In the genomic region with DNA sequence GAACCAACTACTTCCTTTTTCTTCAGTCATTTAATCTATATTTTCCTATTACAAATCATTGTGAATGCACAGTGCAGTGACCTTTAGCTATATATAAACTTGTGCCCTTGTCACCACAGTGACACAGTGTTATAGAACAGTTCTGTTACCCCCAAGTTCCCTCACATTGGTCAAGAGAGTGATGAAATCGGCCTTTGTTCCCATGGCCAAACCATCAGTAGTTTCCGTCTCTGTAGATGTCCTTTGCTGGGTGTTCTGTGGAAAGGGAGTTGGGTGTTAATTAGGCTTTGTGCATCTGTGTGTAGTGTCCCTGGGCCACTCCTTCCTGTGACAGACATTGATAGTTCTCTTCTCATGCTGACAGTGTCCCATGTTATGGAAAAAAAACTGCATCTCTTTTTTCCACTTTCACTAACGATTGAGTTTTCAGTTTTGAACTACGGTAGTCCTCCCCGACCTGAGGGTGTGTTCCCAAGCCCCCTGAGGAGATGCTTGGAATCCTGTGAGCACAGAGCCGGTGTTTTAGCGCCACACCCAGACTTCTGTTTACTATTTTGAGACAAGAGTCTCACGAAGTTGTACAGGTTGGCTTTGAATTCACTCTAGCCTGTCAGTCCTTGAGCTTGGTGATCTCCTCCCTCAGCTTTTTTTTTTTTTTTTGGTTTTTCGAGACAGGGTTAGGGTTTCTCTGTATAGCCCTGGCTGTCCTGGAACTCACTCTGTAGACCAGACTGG, we compare ENCODE assay signal across 23 mouse cellular contexts. TPM values are rescaled to one million over a fixed set of nuclear protein-coding genes. Genes with fewer than 3 reads are reported as not detected.
DNase-seq lines count a peak whose midpoint lies in the region; ATAC-seq and TF ChIP-seq lines count a peak whose summit lies in the region.
"Had no signal": no experiment of that assay in that cellular context is flagged by ENCODE, and none has a peak within 500 bp of the region (broad histone marks: within the 10 kb centered on the region; RNA-seq: fewer than 3 reads in every experiment).

No protein-coding gene starts in this region.

- TF ChIP-seq EP300 in liver, embryonic 14.5 days (IDR thresholded peaks at IDR 0.05; ENCODE audit: low read depth) = no peak

- no peak for DNase-seq in liver
- peak; percentile 54 for DNase-seq in ES-E14 (ENCODE audit: low read depth, low spot score)
- DNase-seq in liver, embryonic 14.5 days (ENCODE audit: low read depth in 3 of 3, low spot score in 3 of 3) = peak in 1 of 3 experiments; percentile 38
- DNase-seq in thymus, postnatal 10 days (ENCODE audit: low spot score in 2 of 2) = no peak
- DNase-seq in gastrocnemius, postnatal 25 days = no peak
- no peak for DNase-seq in spleen, adult 12 weeks (ENCODE audit: low spot score)
- DNase-seq: adrenal gland, postnatal 10 days; B cell, adult 2 months; cerebellum, adult 11-12 months; gastrocnemius, postnatal 14 days; heart, postnatal 10 days; kidney, adult 2 months; kidney, postnatal 25 days; right cerebral cortex, adult 18-20 months; thymus, adult 18-20 months had no signal

- no peak overlapping the region for H3K27ac ChIP-seq in liver, embryonic 12.5 days
- no peak overlapping the region for H3K27ac ChIP-seq in ES-E14 (ENCODE audit: insufficient read depth, low read depth, low read length, poor library complexity, severe bottlenecking)
- no peak overlapping the region for H3K27ac ChIP-seq in liver, embryonic 14.5 days
- H3K27ac ChIP-seq: forebrain, embryonic 10.5 days; heart, embryonic 10.5 days; left cerebral cortex, adult 2 months; midbrain, embryonic 12.5 days had no signal

- H3K4me2 ChIP-seq in liver, embryonic 12.5 days = no peak overlapping the region
- H3K4me2 ChIP-seq in liver, embryonic 14.5 days (ENCODE audit: low read depth) = no peak overlapping the region
- H3K4me2 ChIP-seq: midbrain, embryonic 12.5 days had no signal

- H3K4me3 ChIP-seq in liver, embryonic 12.5 days = no peak overlapping the region
- H3K4me3 ChIP-seq in ES-E14 (ENCODE audit: insufficient read depth in 1 of 2, low read depth in 1 of 2, low read length in 2 of 2, poor library complexity in 1 of 2, severe bottlenecking in 1 of 2) = 0 out of 4 replicates have a peak overlapping the region, but pooled peaks of 1 of the 2 experiments have one; percentile 3
- no peak overlapping the region for H3K4me3 ChIP-seq in liver, embryonic 14.5 days (ENCODE audit: insufficient read depth in 1 of 2, low read depth in 2 of 2, low read length in 2 of 2)
- H3K4me3 ChIP-seq: forebrain, embryonic 10.5 days; heart, embryonic 10.5 days; left cerebral cortex, adult 2 months; midbrain, embryonic 12.5 days; myocyte had no signal

- H3K36me3 ChIP-seq in liver, embryonic 12.5 days = peaks cover 21% of the 10 kb centered on the region
- H3K36me3 ChIP-seq in ES-E14 (ENCODE audit: control insufficient read depth, insufficient read depth, low read length, poor library complexity, severe bottlenecking) = no peaks in the 10 kb centered on the region
- no peaks in the 10 kb centered on the region for H3K36me3 ChIP-seq in liver, embryonic 14.5 days (replicated peaks; ENCODE audit: control insufficient read depth, insufficient read depth, low read depth)

- no peak for TF ChIP-seq CTCF in liver, embryonic 14.5 days (IDR thresholded peaks at IDR 0.05; ENCODE audit: low read depth)

- 74% methylated on average over 9 of the region's 9 CpGs for WGBS in liver, embryonic 12.5 days (ENCODE audit: insufficient replicate concordance)
- WGBS in liver, embryonic 14.5 days (ENCODE audit: insufficient replicate concordance) = 71% methylated on average over 9 of the region's 9 CpGs

- H3K9me3 ChIP-seq in liver, embryonic 12.5 days (replicated peaks) = no peaks in the 10 kb centered on the region
- H3K9me3 ChIP-seq in ES-E14 (ENCODE audit: control insufficient read depth, insufficient read depth, low read depth, low read length) = no peaks in the 10 kb centered on the region
- H3K9me3 ChIP-seq in liver, embryonic 14.5 days (ENCODE audit: control insufficient read depth, low read length) = no peaks in the 10 kb centered on the region
- H3K9me3 ChIP-seq: forebrain, embryonic 10.5 days; heart, embryonic 10.5 days; midbrain, embryonic 12.5 days had no signal

- ATAC-seq in liver, embryonic 12.5 days = 0 out of 2 replicates have a peak, but pooled peaks have one; percentile 8
- ATAC-seq in liver, embryonic 14.5 days (ENCODE audit: insufficient read depth) = peak; percentile 35; the same call in 1 of the 2 replicates
- peak; percentile 82 for ATAC-seq in monocyte, adult 5-6 weeks (replicated peaks; ENCODE audit: insufficient number of reproducible peaks, low FRiP score, low TSS enrichment, poor library complexity, severe bottlenecking)
- ATAC-seq: hindbrain, embryonic 16.5 days had no signal

- in situ Hi-C loops in ES-E14 (cut with MboI; ENCODE audit: low sequenced_read_pairs in 2 of 2, unreplicated experiment in 2 of 2) = no loop called here

- no peak overlapping the region for H3K9ac ChIP-seq in liver, embryonic 12.5 days
- H3K9ac ChIP-seq in ES-E14 (ENCODE audit: insufficient read depth, low read depth, low read length, poor library complexity, severe bottlenecking) = no peak overlapping the region; the same call in 1 of the 2 replicates
- no peak overlapping the region for H3K9ac ChIP-seq in liver, embryonic 14.5 days (replicated peaks)
- H3K9ac ChIP-seq: midbrain, embryonic 12.5 days had no signal

- peaks cover 57% of the 10 kb centered on the region for H3K4me1 ChIP-seq in liver, embryonic 12.5 days
- H3K4me1 ChIP-seq in ES-E14 (ENCODE audit: control insufficient read depth in 2 of 2, insufficient read depth in 2 of 2, low read length in 2 of 2, poor library complexity in 1 of 2) = peaks cover 18 to 22% of the 10 kb centered on the region in 2 experiments
- H3K4me1 ChIP-seq in liver, embryonic 14.5 days (replicated peaks; ENCODE audit: control insufficient read depth in 2 of 2, insufficient read depth in 2 of 2, low read length in 1 of 2) = peaks cover 6 to 26% of the 10 kb centered on the region in 2 experiments

- H3K27me3 ChIP-seq in liver, embryonic 12.5 days (replicated peaks) = no peaks in the 10 kb centered on the region
- no peaks in the 10 kb centered on the region for H3K27me3 ChIP-seq in liver, embryonic 14.5 days (ENCODE audit: control insufficient read depth, insufficient read depth, low read length)
- H3K27me3 ChIP-seq: midbrain, embryonic 12.5 days had no signal

TF ChIP-seq in ES-E14, 5 proteins besides CTCF, POLR2A, EP300 and RAD21:
- TF ChIP-seq HCFC1 (IDR thresholded peaks at IDR 0.05; ENCODE audit: borderline replicate concordance, insufficient read depth, low read length) (no peak), ZNF384 (IDR thresholded peaks at IDR 0.05; ENCODE audit: low read depth, low read length) (peak; percentile 50; the same call in 1 of the 2 replicates)

RNA-seq across cellular contexts. Expression of a gene that starts 9.6 kb away (rescaled TPM):
- 43.4 and 44.8 TPM in 2 replicates for polyA plus RNA-seq in liver, embryonic 12.5 days (2016; fragmentation: Nextera tagmentation; extraction: Ambion mirVana)
- 62.8 and 108 TPM in 2 replicates for total RNA-seq in ES-E14 (2012; rRNA removed)
- polyA plus RNA-seq in liver, embryonic 14.5 days (2012; rRNA removed) = 13.0 TPM in 2 replicates
- polyA plus RNA-seq in liver, embryonic 14.5 days (2014; fragmentation: Nextera tagmentation; extraction: Ambion mirVana) = 23.7 and 32.4 TPM in 2 replicates
- total RNA-seq in monocyte, adult 5-6 weeks (2017) = 97.2 to 110 TPM (median 108 TPM) in 3 replicates
- 10 to 100 TPM; 33.7 to 34.9 TPM for total RNA-seq in gastrocnemius, postnatal 25 days (2021)

RNA-seq across cellular contexts. Expression of a gene that starts 54.6 kb away (rescaled TPM):
- polyA plus RNA-seq in liver, embryonic 12.5 days (2016; fragmentation: Nextera tagmentation; extraction: Ambion mirVana) = 4.1 and 4.6 TPM in 2 replicates
- 1.7 and 2.1 TPM in 2 replicates for total RNA-seq in ES-E14 (2012; rRNA removed)
- polyA plus RNA-seq in liver, embryonic 14.5 days (2012; rRNA removed) = 2.1 and 2.3 TPM in 2 replicates
- polyA plus RNA-seq in liver, embryonic 14.5 days (2014; fragmentation: Nextera tagmentation; extraction: Ambion mirVana) = 1.6 and 2.5 TPM in 2 replicates
- total RNA-seq in monocyte, adult 5-6 weeks (2017) = 4.9 to 10.7 TPM (median 6.8 TPM) in 3 replicates
- total RNA-seq in gastrocnemius, postnatal 25 days (2021) = under 1 TPM; 0.78 to 0.82 TPM

Comparison
In these comparisons a context has a peak if more than half of its experiments do, and no peak if none do; other contexts are left out.
1. ATAC-seq: peak in every context shown above with its lines; median percentile 82 in monocyte, adult 5-6 weeks; 35 in liver, embryonic 14.5 days; 8 in liver, embryonic 12.5 days.